Mouse (Mus musculus): ENCODE data around the gene Sp6.

- TF ChIP-seq CTCF (IDR thresholded peaks at IDR 0.05; ENCODE audit: low read depth, low read length) (no peak), POLR2A (IDR thresholded peaks at IDR 0.05; ENCODE audit: extremely low read depth, insufficient read depth, low read length) (no peak)
Measured at GRCm38 (mm10) chr11:97048090-97048650, 35.0 kb downstream of the Sp6 start.
